Mouse (Mus musculus) embryonic facial prominence, embryonic 15.5 days (tissue): ENCODE results near the gene Mydgf. TPM values are rescaled to one million over a fixed set of nuclear protein-coding genes. Genes with fewer than 3 reads are reported as not detected.
A peak's percentile ranks its signal among the peaks of the same experiment; 100 is the strongest.

Experiments
- ATAC-seq: fragments of 200-750 bp; cut with Nextera tagmentation; 2 replicates; pipeline ENCODE4 v1.8.0; 2017; ENCODE audit warnings: low read depth, moderate TSS enrichment; ENCODE audit not compliant: insufficient number of reproducible peaks, low FRiP score, low TSS enrichment
- H3K27ac ChIP-seq: fragments of 300-500 bp; sonication (generic); replicated peaks from 2 replicates; pipeline ENCODE4 v1.5.1; 2015; ENCODE audit warnings: mild to moderate bottlenecking, inconsistent platforms
- H3K27me3 ChIP-seq: fragments of 300-500 bp; sonication (generic); 2 replicates; pipeline ENCODE4 v1.6.1; 2015; ENCODE audit warnings: inconsistent platforms
- H3K36me3 ChIP-seq: fragments of 300-500 bp; sonication (generic); 2 replicates; pipeline ENCODE4 v1.6.1; 2015; ENCODE audit warnings: mild to moderate bottlenecking, inconsistent platforms
- H3K4me1 ChIP-seq: fragments of 300-500 bp; sonication (generic); 2 replicates; pipeline ENCODE4 v1.6.1; 2015; ENCODE audit warnings: inconsistent platforms
- H3K4me2 ChIP-seq: fragments of 300-500 bp; sonication (generic); replicated peaks from 2 replicates; pipeline ENCODE4 v1.6.1; 2015; ENCODE audit warnings: mild to moderate bottlenecking, inconsistent platforms
- H3K4me3 ChIP-seq: fragments of 300-500 bp; sonication (generic); replicated peaks from 2 replicates; pipeline ENCODE4 v1.5.1; 2015; ENCODE audit warnings: mild to moderate bottlenecking, inconsistent platforms
- H3K9ac ChIP-seq: fragments of 300-500 bp; sonication (generic); 2 replicates; pipeline ENCODE4 v1.6.1; 2015; ENCODE audit warnings: inconsistent platforms
- H3K9me3 ChIP-seq: fragments of 300-500 bp; sonication (generic); replicated peaks from 2 replicates; pipeline ENCODE4 v1.6.1; 2016; ENCODE audit warnings: inconsistent platforms
- WGBS: fragments of 180-500 bp; shearing (Covaris S2); methylation state at CpG from one replicate; pipeline ENCODE4 v1.1.7; 2015; 5-methylcytosine and 5-hydroxymethylcytosine counted together
- polyA plus RNA-seq: library from polyadenylated mRNA; unstranded; fragments of >200 nt; fragmentation: Nextera tagmentation; extraction: Ambion mirVana; gene quantifications from 2 replicates; pipeline ENCODE4 v1.2.1, GENCODE M21; 2015

The Mydgf gene
- polyA plus RNA-seq, 1 experiment from 2014 or later = 102 TPM

- H3K4me3 ChIP-seq = peak overlapping the region; percentile 42
- 2% methylated on average over 47 of the region's 47 CpGs for WGBS
- H3K9me3 ChIP-seq = no peaks in the 10 kb centered on the region
- H3K4me2 ChIP-seq = peak overlapping the region; percentile 68
- H3K9ac ChIP-seq = 0 out of 2 replicates have a peak overlapping the region, but pooled peaks have one; percentile 0
- H3K27ac ChIP-seq = no peak overlapping the region
- H3K27me3 ChIP-seq = peaks cover 77% of the 10 kb centered on the region
- H3K4me1 ChIP-seq = peaks cover 27% of the 10 kb centered on the region
- peak; percentile 44; the same call in 1 of the 2 replicates for ATAC-seq
- H3K36me3 ChIP-seq = no peaks in the 10 kb centered on the region
Observed at GRCm38 (mm10) chr17:56141702-56142605, 41.8 kb downstream of the Mydgf start.

- no peaks in the 10 kb centered on the region for H3K36me3 ChIP-seq
- peak within 1 kb of the TSS; percentile 98 for H3K4me2 ChIP-seq
- no peak within 1 kb of the TSS for H3K27ac ChIP-seq
- WGBS = under 1% methylated on average over 79 of the region's 79 CpGs
- peak within 1 kb of the TSS; percentile 72 for H3K4me3 ChIP-seq
- H3K9ac ChIP-seq = peak within 1 kb of the TSS; percentile 35; the same call in 1 of the 2 replicates
- no peak for ATAC-seq
- peaks cover 27% of the 10 kb centered on the region for H3K4me1 ChIP-seq
- H3K9me3 ChIP-seq = no peaks in the 10 kb centered on the region
- peaks cover 62% of the 10 kb centered on the region for H3K27me3 ChIP-seq
Observed at GRCm38 (mm10) chr17:56139858-56140595, 43.7 kb downstream of the Mydgf start, which contains the start of gene Sema6b. Gene Sema6b (minus strand): TSS chr17:56140343.

GRCm38 (mm10) chr17:56139355-56139754 lies 44.4 kb downstream of the Mydgf start:
- ATAC-seq = no peak
- 8% methylated on average over 21 of the region's 21 CpGs for WGBS
- Histone ChIP-seq H3K27ac (no peak overlapping the region), H3K9ac (0 out of 2 replicates have a peak overlapping the region, but pooled peaks have one; percentile 9), H3K36me3 (no peaks in the 10 kb centered on the region), H3K4me2 (peak overlapping the region; percentile 98), H3K9me3 (no peaks in the 10 kb centered on the region), H3K4me3 (peak overlapping the region; percentile 72), H3K4me1 (peaks cover 34% of the 10 kb centered on the region), H3K27me3 (peaks cover 56% of the 10 kb centered on the region)

GRCm38 (mm10) chr17:56137839-56138613 lies 45.7 kb downstream of the Mydgf start:
- ATAC-seq = no peak
- 23% methylated on average over 25 of the region's 25 CpGs for WGBS
- H3K4me1 ChIP-seq = peaks cover 43% of the 10 kb centered on the region
- H3K4me3 ChIP-seq = peak overlapping the region; percentile 2; the same call in 1 of the 2 replicates
- H3K9me3 ChIP-seq = no peaks in the 10 kb centered on the region
- H3K27me3 ChIP-seq = peaks cover 43% of the 10 kb centered on the region
- H3K27ac ChIP-seq = no peak overlapping the region
- peak overlapping the region; percentile 18; the same call in 1 of the 2 replicates for H3K4me2 ChIP-seq
- H3K36me3 ChIP-seq = no peaks in the 10 kb centered on the region
- no peak overlapping the region for H3K9ac ChIP-seq

- no peak overlapping the region for H3K9ac ChIP-seq
- no peaks in the 10 kb centered on the region for H3K36me3 ChIP-seq
- H3K27ac ChIP-seq = no peak overlapping the region
- H3K4me3 ChIP-seq = no peak overlapping the region
- no peaks in the 10 kb centered on the region for H3K9me3 ChIP-seq
- peaks cover 34% of the 10 kb centered on the region for H3K4me1 ChIP-seq
- peaks cover 29% of the 10 kb centered on the region for H3K27me3 ChIP-seq
- 86% methylated on average over 7 of the region's 7 CpGs for WGBS
- no peak for ATAC-seq
- H3K4me2 ChIP-seq = no peak overlapping the region
Observed at GRCm38 (mm10) chr17:56136558-56136957, 47.2 kb downstream of the Mydgf start.

DNA sequence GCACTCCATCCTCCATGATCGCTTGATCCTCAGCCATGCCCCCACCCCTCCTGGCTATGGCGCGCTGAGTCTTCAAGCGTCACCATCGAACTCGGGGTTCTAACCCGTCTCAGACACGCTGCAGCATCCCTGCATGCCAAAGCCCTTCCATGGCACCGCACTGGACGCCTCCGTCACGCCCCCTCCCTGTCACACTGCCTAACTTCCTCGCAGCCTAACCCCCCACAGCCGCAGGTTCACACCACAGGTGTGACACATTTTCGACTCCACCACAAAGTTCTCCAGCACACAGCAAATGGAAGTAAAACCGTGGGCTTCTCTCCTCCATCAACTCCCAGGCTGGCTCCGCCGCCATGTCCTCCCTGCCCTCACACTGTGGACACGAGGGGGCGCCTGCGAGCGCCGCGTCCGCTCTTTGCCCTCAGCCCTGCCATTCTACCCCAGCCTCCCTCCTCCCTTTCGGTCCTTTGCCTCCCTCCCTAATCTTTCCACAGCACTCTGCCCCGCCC lies 49.2 kb downstream of the Mydgf start:
- WGBS = 3% methylated on average over 27 of the region's 27 CpGs
- 0 out of 2 replicates have a peak overlapping the region, but pooled peaks have one; percentile 1 for H3K27ac ChIP-seq
- peaks cover 25% of the 10 kb centered on the region for H3K4me1 ChIP-seq
- peak overlapping the region; percentile 27 for H3K4me3 ChIP-seq
- H3K4me2 ChIP-seq = peak overlapping the region; percentile 58
- ATAC-seq = no peak
- H3K9ac ChIP-seq = no peak overlapping the region
- peaks cover 11% of the 10 kb centered on the region for H3K27me3 ChIP-seq
- peaks cover 8% of the 10 kb centered on the region; the same call in 1 of the 2 replicates for H3K36me3 ChIP-seq
- H3K9me3 ChIP-seq = no peaks in the 10 kb centered on the region

- Histone ChIP-seq H3K9me3 (no peaks in the 10 kb centered on the region), H3K36me3 (peaks cover 11% of the 10 kb centered on the region; the same call in 1 of the 2 replicates), H3K4me3 (peak overlapping the region; percentile 27), H3K27ac (peak overlapping the region; percentile 40), H3K4me2 (peak overlapping the region; percentile 58), H3K9ac (no peak overlapping the region), H3K4me1 (peaks cover 21% of the 10 kb centered on the region), H3K27me3 (peaks cover 3% of the 10 kb centered on the region)
- WGBS = 16% methylated on average over 19 of the region's 21 CpGs
- peak; percentile 32 for ATAC-seq
Observed at GRCm38 (mm10) chr17:56133457-56134363, 50.0 kb downstream of the Mydgf start.

GRCm38 (mm10) chr17:56132661-56133060 lies 51.1 kb downstream of the Mydgf start:
- Histone ChIP-seq H3K9me3 (no peaks in the 10 kb centered on the region), H3K4me3 (no peak overlapping the region), H3K9ac (no peak overlapping the region), H3K27me3 (0 out of 2 replicates have a peak, but pooled peaks cover 2% of the 10 kb centered on the region), H3K27ac (no peak overlapping the region), H3K36me3 (peaks cover 11% of the 10 kb centered on the region; the same call in 1 of the 2 replicates), H3K4me1 (peaks cover 16% of the 10 kb centered on the region), H3K4me2 (no peak overlapping the region)
- WGBS = 8% methylated on average over 14 of the region's 14 CpGs
- no peak for ATAC-seq

GRCm38 (mm10) chr17:56131814-56132213 lies 51.9 kb downstream of the Mydgf start:
- peaks cover 16% of the 10 kb centered on the region for H3K4me1 ChIP-seq
- no peak overlapping the region for H3K4me3 ChIP-seq
- no peak for ATAC-seq
- H3K27ac ChIP-seq = no peak overlapping the region
- no peaks in the 10 kb centered on the region for H3K27me3 ChIP-seq
- no peak overlapping the region for H3K9ac ChIP-seq
- 39% methylated on average over 7 of the region's 7 CpGs for WGBS
- H3K4me2 ChIP-seq = no peak overlapping the region
- peaks cover 11% of the 10 kb centered on the region; the same call in 1 of the 2 replicates for H3K36me3 ChIP-seq
- H3K9me3 ChIP-seq = no peaks in the 10 kb centered on the region
